Mouse (Mus musculus) embryonic fibroblast, embryonic 13.5 days (primary cell): ENCODE measurements around the gene Msantd2.

Source experiments
- CTCF ChIP-seq: IDR thresholded peaks from 2 replicates; pipeline ENCODE4 v1.5.1; 2011; ENCODE audit warnings: mild to moderate bottlenecking, control low read depth, low read length, moderate library complexity, borderline replicate concordance; ENCODE audit not compliant: insufficient read depth
- POLR2A ChIP-seq: IDR thresholded peaks from 2 replicates; pipeline ENCODE4 v1.6.1; 2011; ENCODE audit warnings: low read depth, mild to moderate bottlenecking, control low read depth, low read length, moderate library complexity

DNA sequence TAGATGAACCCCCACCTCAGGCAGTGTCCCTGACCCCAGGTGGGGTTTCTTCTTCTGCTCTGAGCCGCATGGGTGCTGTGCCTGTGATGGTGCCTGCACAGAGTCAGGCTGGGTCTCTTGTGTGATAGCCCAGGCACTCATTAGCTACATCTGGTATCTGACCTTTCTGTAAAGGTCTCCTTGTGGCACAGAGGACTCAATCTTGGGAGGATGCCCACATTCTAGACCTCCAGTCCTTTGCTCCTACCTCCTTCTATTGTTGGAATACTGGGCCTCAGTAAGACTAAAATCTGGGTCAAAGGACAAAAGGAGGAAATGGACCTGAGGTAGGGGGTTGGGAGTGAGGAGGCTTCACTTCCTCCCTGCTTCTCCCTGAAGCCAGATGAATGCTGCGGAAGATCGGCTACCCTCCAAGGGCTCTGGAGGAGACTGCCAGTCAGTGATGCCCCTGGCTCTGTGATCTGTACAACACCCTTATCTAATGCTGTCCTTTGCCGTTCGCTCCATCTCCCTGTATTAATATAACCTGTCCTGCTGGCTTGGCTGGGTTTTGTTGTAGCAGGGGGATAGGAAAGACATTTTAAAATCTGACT, 48.6 kb downstream of the Msantd2 start:
- no peak for TF ChIP-seq POLR2A
- no peak for TF ChIP-seq CTCF
